Comparison of ENCODE assay signal across 25 mouse cellular contexts in genomic region chr12:84172216-84172615, GRCm38 (mm10). TPM values are rescaled to one million over a fixed set of nuclear protein-coding genes. Genes with fewer than 3 reads are reported as not detected.
DNase-seq lines count a peak whose midpoint lies in the region; ATAC-seq and TF ChIP-seq lines count a peak whose summit lies in the region.
"Had no signal": no experiment of that assay in that cellular context is flagged by ENCODE, and none has a peak within 500 bp of the region (broad histone marks: within the 10 kb centered on the region; RNA-seq: fewer than 3 reads in every experiment).

No protein-coding gene starts in this region.

- no peak for TF ChIP-seq POLR2A in bone marrow, adult 2 months (IDR thresholded peaks at IDR 0.05; ENCODE audit: borderline replicate concordance, control insufficient read depth, low read depth, low read length)

- ATAC-seq in lung, postnatal 0 days, result no peak
- ATAC-seq in G1E (ENCODE audit: extremely low read depth, insufficient number of reproducible peaks, low FRiP score, poor library complexity, severe bottlenecking), result no peak
- ATAC-seq in megakaryocyte, adult 5-6 weeks (ENCODE audit: poor library complexity, severe bottlenecking), result 0 out of 2 replicates have a peak, but pooled peaks have one; percentile 17
- ATAC-seq: activated CD4-positive, CD25-positive, alpha-beta regulatory T cell, adult 4 months; forebrain, embryonic 15.5 days; hindbrain, postnatal 0 days; inflammation-experienced regulatory T-cells, adult 6 months had no signal

- no peaks in the 10 kb centered on the region for H3K9me3 ChIP-seq in lung, postnatal 0 days (ENCODE audit: low read length)
- no peaks in the 10 kb centered on the region for H3K9me3 ChIP-seq in G1E (replicated peaks)
- H3K9me3 ChIP-seq: embryonic facial prominence, embryonic 10.5 days; embryonic facial prominence, embryonic 13.5 days; forebrain, embryonic 12.5 days; forebrain, embryonic 15.5 days; heart, embryonic 10.5 days; heart, embryonic 13.5 days had no signal

- no peak overlapping the region for H3K9ac ChIP-seq in lung, postnatal 0 days (replicated peaks; ENCODE audit: low read depth)
- H3K9ac ChIP-seq: embryonic facial prominence, embryonic 13.5 days; forebrain, embryonic 12.5 days; forebrain, embryonic 15.5 days; heart, embryonic 13.5 days; hindbrain, embryonic 14.5 days had no signal

- H3K27ac ChIP-seq in lung, postnatal 0 days (ENCODE audit: low read length), result no peak overlapping the region
- peak overlapping the region; percentile 18; the same call in 1 of the 2 replicates for H3K27ac ChIP-seq in bone marrow, adult 2 months (ENCODE audit: control insufficient read depth, insufficient read depth, low read depth, low read length, poor library complexity)
- H3K27ac ChIP-seq: embryonic facial prominence, embryonic 10.5 days; embryonic facial prominence, embryonic 13.5 days; forebrain, embryonic 15.5 days; heart, adult 2 months; heart, embryonic 10.5 days; heart, embryonic 13.5 days; hindbrain, embryonic 14.5 days; hindbrain, postnatal 0 days had no signal

- peaks cover 26% of the 10 kb centered on the region for H3K36me3 ChIP-seq in lung, postnatal 0 days (ENCODE audit: insufficient read depth, low read length)
- peaks cover 86% of the 10 kb centered on the region for H3K36me3 ChIP-seq in G1E (replicated peaks)

- no peak overlapping the region for H3K4me2 ChIP-seq in lung, postnatal 0 days (replicated peaks; ENCODE audit: low read depth, low read length)
- H3K4me2 ChIP-seq: embryonic facial prominence, embryonic 13.5 days; forebrain, embryonic 12.5 days; forebrain, embryonic 15.5 days; heart, embryonic 13.5 days; hindbrain, embryonic 14.5 days had no signal

- H3K27me3 ChIP-seq in lung, postnatal 0 days (replicated peaks; ENCODE audit: insufficient read depth, low read length), result no peaks in the 10 kb centered on the region
- H3K27me3 ChIP-seq in G1E (ENCODE audit: insufficient read depth, low read length), result no peaks in the 10 kb centered on the region
- H3K27me3 ChIP-seq: embryonic facial prominence, embryonic 13.5 days; forebrain, embryonic 12.5 days; forebrain, embryonic 15.5 days; heart, embryonic 13.5 days had no signal

- no peak for TF ChIP-seq CTCF in lung, postnatal 0 days (IDR thresholded peaks at IDR 0.05)
- no peak for TF ChIP-seq CTCF in G1E (IDR thresholded peaks at IDR 0.05; ENCODE audit: low read depth, low read length)
- no peak for TF ChIP-seq CTCF in bone marrow, adult 2 months (IDR thresholded peaks at IDR 0.05; ENCODE audit: control insufficient read depth, insufficient read depth, low read length)

- WGBS in lung, postnatal 0 days, result 72% methylated on average over 3 of the region's 3 CpGs
- WGBS in bone marrow, adult 2 months, result 51% methylated on average over 3 of the region's 3 CpGs

- H3K4me3 ChIP-seq in lung, postnatal 0 days (ENCODE audit: low read depth, low read length), result no peak overlapping the region
- peak overlapping the region; percentile 27; the same call in 1 of the 2 replicates for H3K4me3 ChIP-seq in G1E (ENCODE audit: low read depth, low read length)
- no peak overlapping the region for H3K4me3 ChIP-seq in bone marrow, adult 2 months (replicated peaks; ENCODE audit: control insufficient read depth, low read depth, low read length)
- H3K4me3 ChIP-seq: embryonic facial prominence, embryonic 10.5 days; embryonic facial prominence, embryonic 13.5 days; erythroblast, embryonic 14.5 days; forebrain, embryonic 12.5 days; forebrain, embryonic 15.5 days; heart, adult 2 months; heart, embryonic 10.5 days; heart, embryonic 13.5 days had no signal

- TF ChIP-seq EP300 in lung, postnatal 0 days (IDR thresholded peaks at IDR 0.05), result no peak

- DNase-seq in lung, postnatal 0 days (ENCODE audit: low spot score), result peak; percentile 69
- DNase-seq in lung, postnatal 10 days, result no peak
- no peak for DNase-seq in G1E (ENCODE audit: low spot score)
- no peak for DNase-seq in spleen, postnatal 36 days (ENCODE audit: low spot score in 2 of 2)
- no peak for DNase-seq in urinary bladder, postnatal 14 days (ENCODE audit: low spot score)
- DNase-seq: adrenal gland, postnatal 10 days; adrenal gland, postnatal 36 days; embryo, embryonic 11 days; gastrocnemius, postnatal 36 days; heart, adult 2 months; heart, postnatal 14 days; heart, postnatal 4 days had no signal

- peaks cover 38% of the 10 kb centered on the region for H3K4me1 ChIP-seq in lung, postnatal 0 days (ENCODE audit: insufficient read depth, low read depth, low read length)
- peaks cover 80% of the 10 kb centered on the region for H3K4me1 ChIP-seq in G1E (ENCODE audit: insufficient read depth, low read depth, low read length)
- peaks cover 21% of the 10 kb centered on the region for H3K4me1 ChIP-seq in bone marrow, adult 2 months (ENCODE audit: control insufficient read depth, insufficient read depth, low read length)

RNA-seq across cellular contexts. Expression of gene Pnma1, which starts 23.9 kb away (rescaled TPM):
- 1.9 and 2.9 TPM in 2 replicates for polyA plus RNA-seq in lung, postnatal 0 days (2015; fragmentation: Nextera tagmentation; extraction: Ambion mirVana)
- total RNA-seq in G1E (2014; fragmentation: Nextera tagmentation) (0.58 and 0.83 TPM in 2 replicates), G1E (2017) (0.76 and 1.5 TPM in 2 replicates)
- 0.14 TPM in 2 replicates for polyA plus RNA-seq in G1E (2012)
- 1.8 and 2.8 TPM in 2 replicates for polyA plus RNA-seq in bone marrow, adult 2 months (2011; ENCODE audit: insufficient read depth, insufficient read length, low replicate concordance, missing spikeins)
- 0.32 and 0.65 TPM in 2 replicates for total RNA-seq in megakaryocyte, adult 5-6 weeks (2015)
- total RNA-seq in megakaryocyte, adult 5-6 weeks (2017), result 0.16 and 0.73 TPM in 2 replicates
- polyA plus RNA-seq: activated CD4-positive, CD25-positive, alpha-beta regulatory T cell, adult 4 months had no signal

RNA-seq across cellular contexts. Expression of gene Elmsan1, which starts 46.5 kb away (rescaled TPM):
- 5.9 and 6.7 TPM in 2 replicates for polyA plus RNA-seq in lung, postnatal 0 days (2015; fragmentation: Nextera tagmentation; extraction: Ambion mirVana)
- 66.7 and 72.7 TPM in 2 replicates for total RNA-seq in G1E (2014; fragmentation: Nextera tagmentation)
- total RNA-seq in G1E (2017), result 21.0 and 21.4 TPM in 2 replicates
- polyA plus RNA-seq in G1E (2012), result 125 and 140 TPM in 2 replicates
- 12.5 and 20.0 TPM in 2 replicates for polyA plus RNA-seq in bone marrow, adult 2 months (2011; ENCODE audit: insufficient read depth, insufficient read length, low replicate concordance, missing spikeins)
- total RNA-seq in megakaryocyte, adult 5-6 weeks (2015), result 24.6 and 27.0 TPM in 2 replicates
- 17.0 and 25.0 TPM in 2 replicates for total RNA-seq in megakaryocyte, adult 5-6 weeks (2017)

RNA-seq across cellular contexts. Expression of gene Dnal1, which starts 58.0 kb away (rescaled TPM):
- 3.1 and 4.5 TPM in 2 replicates for polyA plus RNA-seq in lung, postnatal 0 days (2015; fragmentation: Nextera tagmentation; extraction: Ambion mirVana)
- total RNA-seq in G1E (2014; fragmentation: Nextera tagmentation) (1.1 and 3.6 TPM in 2 replicates), G1E (2017) (0.49 and 0.76 TPM in 2 replicates)
- polyA plus RNA-seq in G1E (2012), result 0.01 and 0.14 TPM in 2 replicates
- 0.60 and 1.7 TPM in 2 replicates for polyA plus RNA-seq in bone marrow, adult 2 months (2011; ENCODE audit: insufficient read depth, insufficient read length, low replicate concordance, missing spikeins)
- 0.33 and 0.62 TPM in 2 replicates for total RNA-seq in megakaryocyte, adult 5-6 weeks (2015)
- not detected in 2 replicates for total RNA-seq in megakaryocyte, adult 5-6 weeks (2017)
- polyA plus RNA-seq: erythroblast, embryonic 14.5 days had no signal
